Mouse (Mus musculus) embryonic fibroblast, embryonic 13.5 days (primary cell): ENCODE results near the gene Gas2l2. TPM values are rescaled to one million over a fixed set of nuclear protein-coding genes. Genes with fewer than 3 reads are reported as not detected.

Source experiments
- H3K27ac ChIP-seq: 2 replicates; pipeline ENCODE4 v1.5.1; 2012; ENCODE audit warnings: low read length, control low read depth, inconsistent platforms; ENCODE audit not compliant: insufficient read depth
- H3K4me1 ChIP-seq: 2 replicates; pipeline ENCODE4 v1.6.1; 2011; ENCODE audit warnings: low read length; ENCODE audit not compliant: control insufficient read depth, insufficient read depth
- H3K4me3 ChIP-seq: 2 replicates; pipeline ENCODE4 v1.5.1; 2011; ENCODE audit warnings: mild to moderate bottlenecking, control low read depth, low read length; ENCODE audit not compliant: insufficient read depth
- CTCF ChIP-seq: IDR thresholded peaks from 2 replicates; pipeline ENCODE4 v1.5.1; 2011; ENCODE audit warnings: mild to moderate bottlenecking, control low read depth, low read length, moderate library complexity, borderline replicate concordance; ENCODE audit not compliant: insufficient read depth
- POLR2A ChIP-seq: IDR thresholded peaks from 2 replicates; pipeline ENCODE4 v1.6.1; 2011; ENCODE audit warnings: low read depth, mild to moderate bottlenecking, control low read depth, low read length, moderate library complexity
- polyA plus RNA-seq: library from polyadenylated mRNA; stranded (reverse); fragments of >200 nt; gene quantifications from 2 replicates; pipeline ENCODE4 v1.2.4, GENCODE M21; 2011; ENCODE audit warnings: low read depth; ENCODE audit not compliant: missing spikeins, insufficient read length

Gas2l2 gene
- polyA plus RNA-seq: not detected in 2 replicates

DNA sequence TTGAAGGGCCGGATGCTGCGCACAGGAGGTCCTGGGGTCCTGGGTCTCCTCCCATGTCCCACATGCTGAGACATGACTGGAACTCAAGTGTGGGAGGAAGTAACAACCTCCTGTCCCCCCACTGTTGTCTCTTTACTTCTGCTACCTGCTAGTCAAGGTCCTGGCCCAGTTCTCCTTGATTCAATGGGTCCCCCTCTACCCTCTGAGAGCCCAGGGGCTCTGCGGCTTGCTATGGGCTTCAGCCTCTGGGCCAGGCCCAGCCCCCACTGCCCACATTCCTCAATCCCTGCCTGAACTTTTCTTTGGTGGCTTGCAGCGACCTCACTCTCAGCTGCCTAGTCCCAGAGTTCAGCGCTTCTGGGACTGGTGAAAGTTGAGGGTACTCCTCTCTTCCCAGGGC, at the start of gene Gas2l2:
TSS of gene Gas2l2 (minus strand) at position 101 of the 400 bp plus-strand sequence.
- no peak within 1 kb of the TSS for H3K4me3 ChIP-seq
- no peaks in the 10 kb centered on the region for H3K4me1 ChIP-seq
- H3K27ac ChIP-seq: no peak within 1 kb of the TSS
- no peak for TF ChIP-seq POLR2A
- TF ChIP-seq CTCF: no peak

DNA sequence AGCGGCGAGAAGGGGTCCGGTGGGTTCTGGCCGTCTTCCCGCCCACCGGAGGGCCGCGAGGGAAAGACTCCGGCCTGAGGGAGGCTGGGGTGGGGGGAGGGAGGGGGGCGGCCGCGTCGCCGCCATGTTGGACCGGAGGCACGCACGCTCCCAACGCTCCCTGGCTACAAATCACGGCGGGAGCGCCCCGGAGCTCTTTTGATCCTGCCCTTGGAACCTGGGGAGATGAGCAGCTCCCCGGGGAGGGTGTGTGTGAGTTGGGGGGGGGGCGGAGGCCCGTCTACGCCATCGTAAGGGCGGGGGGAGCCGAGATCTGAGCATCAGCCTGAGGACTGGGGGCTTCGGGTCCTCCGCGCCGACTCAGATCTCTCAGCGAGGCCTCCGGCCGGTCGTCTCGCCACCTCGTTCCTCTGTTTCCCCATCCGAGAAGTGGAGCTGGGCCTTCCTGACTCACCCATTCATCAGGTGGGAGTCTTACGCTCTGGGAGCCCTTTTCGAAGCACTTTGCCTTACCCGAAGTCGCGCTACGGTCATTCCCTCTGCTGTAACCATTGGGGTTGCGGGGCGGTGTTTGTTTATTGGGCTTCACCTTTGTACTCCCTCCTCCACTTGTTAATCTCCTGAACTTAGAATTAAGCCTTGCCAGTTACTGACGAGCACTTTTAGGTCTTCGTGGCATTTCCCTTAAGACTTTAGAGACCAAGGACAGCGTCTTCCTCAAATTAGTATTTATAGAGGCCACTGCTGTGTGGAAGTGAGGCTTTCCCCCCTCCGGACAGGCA, 44.2 kb upstream of the Gas2l2 start:
- Histone ChIP-seq H3K4me1 (peaks cover 3% of the 10 kb centered on the region; the same call in 1 of the 2 replicates), H3K27ac (peak overlapping the region; percentile 75), H3K4me3 (peak overlapping the region; percentile 96)
- TF ChIP-seq POLR2A (no peak), CTCF (no peak)

DNA sequence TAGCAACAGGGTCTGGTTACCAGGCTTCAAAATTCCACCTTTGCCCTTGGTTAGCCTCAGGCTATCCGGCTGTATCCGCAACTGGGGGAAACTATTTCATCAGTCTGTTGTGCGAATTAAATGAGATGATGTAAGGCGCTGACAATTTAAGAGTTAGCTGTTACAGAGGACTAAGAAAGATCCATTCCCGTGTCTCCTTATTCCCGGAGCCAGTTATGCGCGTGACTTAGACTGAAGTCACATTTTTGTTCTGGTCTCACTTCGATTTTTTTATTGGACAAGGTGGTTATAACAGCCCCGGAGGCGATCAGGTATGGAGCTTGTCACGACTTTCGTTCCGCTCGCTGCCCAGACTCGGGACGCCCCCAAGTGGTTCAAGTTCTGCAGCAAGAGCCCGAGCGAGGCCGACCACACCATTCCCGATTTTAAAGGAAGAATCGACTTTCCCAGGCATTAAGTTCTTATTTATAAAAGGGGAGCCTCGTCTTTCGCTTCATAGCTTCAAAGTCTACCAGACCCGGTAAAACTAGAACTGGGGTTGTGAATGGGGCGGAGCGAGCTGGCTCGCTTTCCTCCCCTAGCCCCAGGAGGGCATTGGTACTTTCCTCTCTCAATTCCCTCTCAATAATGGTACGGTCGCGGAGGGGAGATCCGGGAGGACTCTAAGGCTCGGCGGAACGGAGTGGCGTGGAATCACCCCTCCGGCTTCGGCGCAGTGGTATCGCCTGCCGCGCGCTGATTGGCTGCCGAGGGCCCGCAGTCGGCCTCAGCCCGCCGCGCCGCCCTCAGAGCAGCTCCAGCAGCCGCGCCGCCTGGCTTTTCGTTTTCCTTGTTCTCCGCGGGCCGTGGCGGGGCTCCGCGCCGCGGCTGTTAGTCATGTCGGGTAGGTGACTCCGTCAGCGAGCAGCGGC, 43.3 kb upstream of the Gas2l2 start, which contains the start of gene Taf15:
TSS of gene Taf15 (plus strand) at position 763 of the 911 bp plus-strand sequence.
- H3K4me1 ChIP-seq: peaks cover 3% of the 10 kb centered on the region; the same call in 1 of the 2 replicates
- H3K4me3 ChIP-seq: peak within 1 kb of the TSS; percentile 96
- H3K27ac ChIP-seq: peak within 1 kb of the TSS; percentile 96
- TF ChIP-seq POLR2A (peak; percentile 87), CTCF (peak; percentile 45)

DNA sequence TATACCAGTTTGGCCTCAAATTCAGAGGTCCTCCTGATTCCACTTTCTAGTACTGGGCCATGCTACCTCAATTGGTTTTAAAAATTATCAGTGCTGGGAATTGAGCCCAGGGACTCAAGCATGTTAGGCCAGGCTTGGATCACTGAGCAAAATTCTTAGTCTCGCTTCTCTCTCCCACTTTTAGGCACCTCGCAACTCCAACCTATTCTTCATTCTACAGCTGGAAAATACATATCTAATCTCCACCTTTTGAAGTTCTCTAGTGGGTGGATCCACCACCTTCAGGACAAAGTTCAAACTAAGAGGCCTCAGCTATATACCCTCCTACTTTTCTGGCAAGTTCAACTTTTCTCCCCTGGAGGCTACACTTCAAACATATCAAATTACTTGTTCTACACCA, 42.5 kb upstream of the Gas2l2 start:
- TF ChIP-seq POLR2A: no peak
- Histone ChIP-seq H3K27ac (peak overlapping the region; percentile 96), H3K4me3 (peak overlapping the region; percentile 38; the same call in 1 of the 2 replicates), H3K4me1 (peaks cover 10% of the 10 kb centered on the region)

DNA sequence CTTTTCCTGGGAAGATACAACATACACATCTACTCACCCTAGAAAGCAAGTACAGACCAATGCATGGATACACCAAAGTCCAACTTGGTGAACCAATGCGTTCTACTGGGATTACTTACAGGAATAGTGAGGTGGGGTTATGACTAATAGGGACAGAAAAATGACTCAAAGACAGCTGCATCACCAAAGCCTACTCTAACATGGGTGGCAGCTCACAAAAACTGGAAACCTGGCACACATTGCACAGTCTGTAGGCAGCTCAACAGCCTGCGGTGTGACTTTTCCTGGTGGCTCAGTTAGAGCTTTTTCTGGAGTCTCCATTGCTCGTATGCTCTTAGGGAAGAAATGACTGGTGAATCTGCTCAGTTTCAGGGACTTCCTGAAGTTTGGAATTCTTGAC, 39.5 kb upstream of the Gas2l2 start:
- Histone ChIP-seq H3K4me3 (no peak overlapping the region), H3K27ac (no peak overlapping the region), H3K4me1 (peaks cover 14% of the 10 kb centered on the region)
- TF ChIP-seq CTCF (no peak), POLR2A (no peak)

DNA sequence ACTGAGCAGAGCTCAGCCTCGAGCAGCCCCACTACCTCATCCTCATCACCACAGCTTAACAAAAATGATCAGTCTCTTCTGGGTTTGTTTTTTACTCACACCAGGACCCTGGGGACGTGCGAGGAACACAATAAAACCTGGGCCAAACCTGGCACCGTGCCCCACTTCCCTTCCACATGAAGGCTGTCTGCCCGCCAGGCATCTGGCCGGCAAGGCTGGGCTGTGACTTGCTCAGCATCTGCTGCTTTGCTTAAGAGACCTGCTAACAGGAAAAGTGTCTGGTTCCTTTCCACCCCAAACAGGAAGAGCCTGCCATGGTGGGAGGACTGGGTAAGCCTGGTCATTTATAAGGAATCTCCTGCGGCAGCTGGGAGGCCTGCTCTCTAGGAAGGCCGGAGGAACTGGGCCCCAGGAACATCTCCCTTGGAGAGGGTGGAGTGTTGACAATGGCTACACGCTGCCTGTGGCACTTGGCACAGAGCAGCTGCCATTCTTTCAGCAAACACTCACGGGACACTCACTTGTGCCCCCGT, 37.9 kb upstream of the Gas2l2 start:
- Histone ChIP-seq H3K27ac (no peak overlapping the region), H3K4me3 (no peak overlapping the region), H3K4me1 (peaks cover 14% of the 10 kb centered on the region)
- TF ChIP-seq CTCF: no peak
- TF ChIP-seq POLR2A: no peak

DNA sequence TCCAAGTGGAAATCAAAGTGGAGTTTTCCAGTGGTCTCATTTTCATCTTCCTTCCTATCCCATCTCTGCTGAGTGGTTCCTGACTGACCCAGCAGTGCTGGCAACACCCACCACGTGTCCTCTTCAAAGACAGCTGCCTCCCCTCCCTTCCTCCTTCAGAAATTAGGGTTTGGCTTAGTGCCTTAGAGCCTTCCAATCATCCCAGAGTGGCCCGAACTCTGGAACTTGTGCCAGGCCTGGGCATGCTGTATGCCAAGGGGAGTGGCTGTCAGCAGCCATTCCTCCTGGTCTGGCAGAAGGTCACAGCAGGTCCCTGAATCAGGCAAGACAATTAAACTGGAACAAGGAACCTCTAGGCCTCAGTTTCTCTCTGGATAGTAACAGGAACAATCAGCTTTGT, 36.7 kb upstream of the Gas2l2 start:
- Histone ChIP-seq H3K4me3 (no peak overlapping the region), H3K4me1 (peaks cover 11% of the 10 kb centered on the region), H3K27ac (no peak overlapping the region)
- no peak for TF ChIP-seq CTCF
- TF ChIP-seq POLR2A: no peak

DNA sequence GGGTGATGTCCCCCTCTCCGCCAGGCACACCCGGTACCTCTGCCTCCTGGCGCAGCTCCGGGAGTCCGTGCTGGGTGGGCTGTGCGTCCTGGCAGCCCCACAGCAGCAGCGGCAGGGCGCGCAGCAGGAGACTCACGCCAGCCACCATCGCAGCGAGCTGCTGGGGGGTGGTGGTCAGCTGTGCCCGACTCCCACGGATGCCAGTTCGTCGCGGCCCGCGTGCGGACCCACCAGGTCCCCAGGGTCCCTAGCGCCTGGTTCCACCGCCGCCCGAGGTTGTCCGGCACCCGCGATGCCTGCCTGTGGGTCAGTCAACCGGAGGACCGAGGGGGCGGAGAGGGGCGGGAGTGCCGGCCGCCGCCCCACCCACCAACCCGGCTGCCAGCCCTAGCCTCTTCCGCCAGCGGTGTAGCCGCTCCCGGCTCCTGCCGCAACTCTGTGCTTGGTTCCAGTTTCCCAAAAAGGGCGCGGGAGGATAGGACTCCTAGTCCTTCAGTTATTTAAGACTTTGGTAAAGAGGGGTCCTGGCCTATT, 33.5 kb upstream of the Gas2l2 start, which contains the start of gene Mmp28:
TSS of gene Mmp28 (minus strand) at position 361 of the 534 bp plus-strand sequence.
- peak within 1 kb of the TSS; percentile 52 for H3K4me3 ChIP-seq
- no peak within 1 kb of the TSS for H3K27ac ChIP-seq
- H3K4me1 ChIP-seq: peaks cover 18% of the 10 kb centered on the region
- TF ChIP-seq CTCF: no peak
- TF ChIP-seq POLR2A: peak; percentile 60; the same call in 1 of the 2 replicates

DNA sequence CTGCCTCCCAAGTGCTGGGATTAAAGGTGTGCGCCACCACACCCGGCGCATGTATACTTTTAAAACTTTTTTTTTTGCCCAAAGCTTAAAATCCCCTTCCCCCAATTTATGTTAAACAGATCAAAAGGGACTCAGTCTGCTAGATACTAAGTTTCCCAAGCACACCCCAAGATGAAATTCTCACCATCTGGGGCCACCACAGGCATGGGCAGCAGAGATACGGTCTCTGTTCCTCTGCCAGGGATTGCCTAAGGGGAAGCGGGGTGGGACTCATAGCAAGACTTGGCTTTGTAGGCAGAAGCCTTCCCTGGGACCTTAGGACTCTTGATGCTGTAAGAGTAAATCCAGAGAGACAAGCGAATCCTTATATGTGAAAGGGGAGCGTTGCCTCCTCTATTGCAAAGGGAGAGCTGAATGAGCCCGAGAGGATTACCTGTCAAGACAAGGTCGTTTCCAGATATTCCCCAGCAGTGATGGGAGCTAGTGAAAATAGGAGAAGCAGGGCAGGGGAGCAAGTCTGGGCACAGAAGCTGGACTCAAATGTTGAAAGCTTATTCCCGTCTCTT, 32.3 kb upstream of the Gas2l2 start:
- Histone ChIP-seq H3K4me1 (peaks cover 15% of the 10 kb centered on the region), H3K27ac (no peak overlapping the region), H3K4me3 (no peak overlapping the region)
- TF ChIP-seq CTCF: no peak
- TF ChIP-seq POLR2A: no peak

DNA sequence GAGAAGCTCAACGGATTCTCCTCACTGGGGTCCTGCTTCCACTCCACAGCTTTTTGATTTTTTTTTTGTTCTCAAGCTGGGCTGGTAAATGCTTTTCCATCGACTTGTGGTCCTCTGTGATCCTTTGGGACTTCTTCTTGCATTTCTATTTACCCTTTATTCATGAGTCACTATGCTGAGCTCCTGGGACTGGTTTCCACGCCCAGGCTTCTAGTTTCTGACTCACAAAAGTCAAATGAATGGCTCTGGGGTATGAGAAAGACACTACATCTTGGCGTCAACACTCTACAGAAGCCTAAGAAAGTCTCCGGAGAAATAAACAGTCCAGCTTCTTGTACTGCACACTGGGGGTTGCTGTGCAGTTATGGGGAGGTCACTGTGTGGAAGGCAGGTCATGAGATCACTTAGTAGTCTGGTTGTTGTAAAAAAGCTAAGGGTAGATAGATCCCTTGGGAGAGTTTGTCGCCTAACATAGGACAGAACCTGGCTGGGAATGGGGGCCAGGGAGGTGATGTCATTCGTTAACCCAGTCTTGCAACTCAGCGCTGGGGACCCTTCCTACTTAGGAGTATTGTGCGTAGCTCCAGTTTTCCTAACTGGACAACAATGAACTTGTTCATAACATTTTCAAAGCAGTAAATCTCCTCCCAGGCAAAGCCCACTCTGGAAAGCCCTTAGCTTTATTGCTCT, 28.8 kb upstream of the Gas2l2 start:
- Histone ChIP-seq H3K4me1 (peaks cover 24% of the 10 kb centered on the region), H3K27ac (peak overlapping the region; percentile 80), H3K4me3 (no peak overlapping the region)
- TF ChIP-seq CTCF (no peak), POLR2A (no peak)
